ENCODE assay signal across 8 mouse cellular contexts in genomic region chr5:100845485-100845847, GRCm38 (mm10). TPM values are rescaled to one million over a fixed set of nuclear protein-coding genes. Genes with fewer than 3 reads are reported as not detected.
DNase-seq lines count a peak whose midpoint lies in the region; ATAC-seq and TF ChIP-seq lines count a peak whose summit lies in the region.

Gene Gpat3, plus strand, starts transcription at chr5:100845713.

- H3K9me3 ChIP-seq in embryonic facial prominence, embryonic 14.5 days (ENCODE audit: control insufficient read depth, low read length) = peaks cover 11% of the 10 kb centered on the region; the same call in 1 of the 2 replicates
- H3K9me3 ChIP-seq in heart, postnatal 0 days (replicated peaks; ENCODE audit: control insufficient read depth, low read length) = peaks cover 8% of the 10 kb centered on the region; the same call in 1 of the 2 replicates

- peak; percentile 58 to 84 for DNase-seq in adrenal gland, adult (ENCODE audit: inconsistent age in 2 of 2, low spot score in 1 of 2)
- no peak for DNase-seq in adrenal gland, postnatal 4 days (ENCODE audit: low spot score in 2 of 2)
- no peak for DNase-seq in Patski (ENCODE audit: low read depth, low spot score)
- no peak for DNase-seq in embryonic facial prominence, embryonic 14.5 days (ENCODE audit: low spot score)
- peak; percentile 50 for DNase-seq in heart, postnatal 0 days (ENCODE audit: low spot score)
- peak; percentile 40 to 65 for DNase-seq in kidney, postnatal 36 days
- peak; percentile 27 for DNase-seq in splenic B cell, adult 2 months (ENCODE audit: low read depth, low spot score)

- no peaks in the 10 kb centered on the region for H3K36me3 ChIP-seq in embryonic facial prominence, embryonic 14.5 days (ENCODE audit: control insufficient read depth, insufficient read depth, low read length)
- no peaks in the 10 kb centered on the region for H3K36me3 ChIP-seq in heart, postnatal 0 days (replicated peaks; ENCODE audit: control insufficient read depth, insufficient read depth, low read length)
- H3K36me3 ChIP-seq in macrophage (ENCODE audit: inconsistent target) = no peaks in the 10 kb centered on the region
- peaks cover 1% of the 10 kb centered on the region; the same call in 1 of the 2 replicates for H3K36me3 ChIP-seq in splenic B cell, adult 2 months (ENCODE audit: control insufficient read depth, insufficient read depth, low read length, poor library complexity, severe bottlenecking)

- no peak within 1 kb of the TSS for H3K27ac ChIP-seq in embryonic facial prominence, embryonic 14.5 days (replicated peaks; ENCODE audit: low read depth, low read length)
- peak within 1 kb of the TSS; percentile 96 for H3K27ac ChIP-seq in heart, postnatal 0 days (ENCODE audit: low read depth)
- H3K27ac ChIP-seq in macrophage = peak within 1 kb of the TSS; percentile 36; the same call in 1 of the 2 replicates

- in situ Hi-C loops in Patski (cut with MboI; ENCODE audit: low pct_unique_long_range_greater_than_20kb) = no loop called here

- peak within 1 kb of the TSS; percentile 95 for H3K4me2 ChIP-seq in embryonic facial prominence, embryonic 14.5 days (ENCODE audit: low read depth, low read length)
- peak within 1 kb of the TSS; percentile 75 for H3K4me2 ChIP-seq in heart, postnatal 0 days (ENCODE audit: low read depth, low read length)

- WGBS in embryonic facial prominence, embryonic 14.5 days = 0% methylated on average over 16 of the region's 16 CpGs
- WGBS in heart, postnatal 0 days = 1% methylated on average over 16 of the region's 16 CpGs
- 3% methylated on average over 16 of the region's 16 CpGs for WGBS in macrophage (ENCODE audit: missing documents)

- no peak for TF ChIP-seq CTCF in Patski (IDR thresholded peaks at IDR 0.05)
- no peak for TF ChIP-seq CTCF in heart, postnatal 0 days (IDR thresholded peaks at IDR 0.05; ENCODE audit: low read depth)

- peaks cover 4% of the 10 kb centered on the region; the same call in 1 of the 2 replicates for H3K4me1 ChIP-seq in embryonic facial prominence, embryonic 14.5 days (ENCODE audit: control insufficient read depth, insufficient read depth, low read length)
- H3K4me1 ChIP-seq in heart, postnatal 0 days (ENCODE audit: control insufficient read depth, insufficient read depth) = no peaks in the 10 kb centered on the region; the same call in 1 of the 2 replicates

- peak within 1 kb of the TSS; percentile 68 for H3K9ac ChIP-seq in embryonic facial prominence, embryonic 14.5 days (ENCODE audit: low read depth, low read length)
- peak within 1 kb of the TSS; percentile 80 for H3K9ac ChIP-seq in heart, postnatal 0 days (replicated peaks; ENCODE audit: low read depth, low read length)

- H3K4me3 ChIP-seq in embryonic facial prominence, embryonic 14.5 days (ENCODE audit: low read depth, low read length) = peak within 1 kb of the TSS; percentile 59
- H3K4me3 ChIP-seq in heart, postnatal 0 days (ENCODE audit: low read depth, low read length) = peak within 1 kb of the TSS; percentile 79
- H3K4me3 ChIP-seq in macrophage (ENCODE audit: inconsistent target) = peak within 1 kb of the TSS; percentile 55

- ATAC-seq in Patski = peak; percentile 45
- 0 out of 2 replicates have a peak, but pooled peaks have one; percentile 32 for ATAC-seq in embryonic facial prominence, embryonic 14.5 days (ENCODE audit: low read depth)
- peak; percentile 46 for ATAC-seq in heart, postnatal 0 days (ENCODE audit: insufficient read depth, low read depth)

- TF ChIP-seq EP300 in heart, postnatal 0 days (IDR thresholded peaks at IDR 0.05; ENCODE audit: low read depth) = no peak

- POLR2A ChIA-PET in Patski (lab: Charles Lee) = interaction anchor here (0.5 to 1.3 kb wide), 5 partner anchors 14 to 67 kb away, joined by 3 to 12 read pairs (median 3); no protein-coding TSS in a partner anchor

- H3K79me2 ChIP-seq in macrophage (ENCODE audit: inconsistent target) = no peaks in the 10 kb centered on the region

- CTCF ChIA-PET in Patski (lab: Charles Lee) = interaction anchor here (1.0 to 3.8 kb wide), 5 partner anchors 16 to 170 kb away, joined by 3 to 29 read pairs (median 6); partner anchors contain the start of gene Coq2

- no peaks in the 10 kb centered on the region for H3K27me3 ChIP-seq in Patski
- peaks cover 47% of the 10 kb centered on the region for H3K27me3 ChIP-seq in embryonic facial prominence, embryonic 14.5 days (replicated peaks; ENCODE audit: control insufficient read depth, insufficient read depth, low read length)
- H3K27me3 ChIP-seq in heart, postnatal 0 days (ENCODE audit: control insufficient read depth, insufficient read depth, low read length) = no peaks in the 10 kb centered on the region
- no peaks in the 10 kb centered on the region for H3K27me3 ChIP-seq in splenic B cell, adult 2 months (ENCODE audit: control insufficient read depth, insufficient read depth, low read length, poor library complexity, severe bottlenecking)

RNA-seq across cellular contexts. Expression of gene Gpat3, which starts in this region (rescaled TPM):
- 1 to 10 TPM; 6.8 to 7.3 TPM for total RNA-seq in adrenal gland, postnatal 4 days (2021)
- polyA plus RNA-seq in Patski (2021) = 11.9 TPM
- 0.45 and 1.5 TPM in 2 replicates for polyA plus RNA-seq in embryonic facial prominence, embryonic 14.5 days (2014; fragmentation: Nextera tagmentation; extraction: Ambion mirVana)
- total RNA-seq in heart, postnatal 0 days (2014; rRNA removed; ENCODE audit: low replicate concordance) = 13.5 and 21.0 TPM in 2 replicates
- polyA plus RNA-seq in heart, postnatal 0 days (2015; fragmentation: Nextera tagmentation; extraction: Ambion mirVana) = 22.1 and 22.6 TPM in 2 replicates
- 1 to 10 TPM in 5 of 26 experiments, under 1 TPM in 13, not detected in 8; 0.25 to 3.7 (median 0.69) TPM for total RNA-seq in macrophage (2018; cell fraction: chromatin; rRNA removed)
- total RNA-seq in macrophage (2018; cell fraction: cytosol; rRNA removed) = 1 to 10 TPM in 5 of 26 experiments, under 1 TPM in 21; 0.36 to 1.4 (median 0.71) TPM
- total RNA-seq in macrophage (2018; cell fraction: nucleus; rRNA removed) = 1 to 10 TPM in 6 of 26 experiments, under 1 TPM in 20; 0.24 to 1.7 (median 0.67) TPM
- polyA plus RNA-seq in macrophage (2018) = 0.41 to 0.87 TPM (median 0.79 TPM) in 3 replicates

Comparison
In these comparisons a context has a peak if more than half of its experiments do, and no peak if none do; other contexts are left out.
1. DNase-seq: peak in adrenal gland, adult (2 of 2), heart, postnatal 0 days (single experiment), kidney, postnatal 36 days (2 of 2) and splenic B cell, adult 2 months (single experiment); none in adrenal gland, postnatal 4 days (0 of 2), Patski (single experiment) and embryonic facial prominence, embryonic 14.5 days (single experiment).
2. Peak in every context shown above with its lines, with median percentiles within 50 percentile points of each other: ATAC-seq and H3K4me3 ChIP-seq.